Mouse (Mus musculus) midbrain, embryonic 12.5 days (tissue): Measurements from ENCODE around the gene Lhx3. TPM values are rescaled to one million over a fixed set of nuclear protein-coding genes. Genes with fewer than 3 reads are reported as not detected.

ENCODE experiments used
- ATAC-seq: fragments of 200-750 bp; cut with Nextera tagmentation; 2 replicates; pipeline ENCODE4 v1.8.0; 2017; ENCODE audit warnings: low read depth, moderate TSS enrichment, moderate library complexity; ENCODE audit not compliant: low FRiP score
- H3K27ac ChIP-seq: fragments of 300-500 bp; sonication (generic); replicated peaks from 2 replicates; pipeline ENCODE4 v1.5.1; 2016; ENCODE audit warnings: mild to moderate bottlenecking
- H3K27me3 ChIP-seq: fragments of 300-500 bp; sonication (generic); 2 replicates; pipeline ENCODE4 v1.6.1; 2016; ENCODE audit warnings: mild to moderate bottlenecking
- H3K36me3 ChIP-seq: fragments of 300-500 bp; sonication (generic); 2 replicates; pipeline ENCODE4 v1.6.1; 2016
- H3K4me1 ChIP-seq: fragments of 300-500 bp; sonication (generic); 2 replicates; pipeline ENCODE4 v1.6.1; 2016
- H3K4me2 ChIP-seq: fragments of 300-500 bp; sonication (generic); replicated peaks from 2 replicates; pipeline ENCODE4 v1.6.1; 2016; ENCODE audit warnings: mild to moderate bottlenecking, moderate library complexity
- H3K4me3 ChIP-seq: fragments of 300-500 bp; sonication (generic); 2 replicates; pipeline ENCODE4 v1.5.1; 2016; ENCODE audit warnings: mild to moderate bottlenecking
- H3K9ac ChIP-seq: fragments of 300-500 bp; sonication (generic); replicated peaks from 2 replicates; pipeline ENCODE4 v1.6.1; 2016; ENCODE audit warnings: mild to moderate bottlenecking, moderate library complexity
- H3K9me3 ChIP-seq: fragments of 300-500 bp; sonication (generic); 2 replicates; pipeline ENCODE4 v1.6.1; 2016; ENCODE audit warnings: mild to moderate bottlenecking
- WGBS: fragments of 180-500 bp; shearing (Covaris S2); methylation state at CpG from one replicate; pipeline ENCODE4 v1.1.7; 2016; 5-methylcytosine and 5-hydroxymethylcytosine counted together
- polyA plus RNA-seq: library from polyadenylated mRNA; unstranded; fragments of >200 nt; fragmentation: Nextera tagmentation; extraction: Ambion mirVana; gene quantifications from 2 replicates; pipeline ENCODE4 v1.2.1, GENCODE M21; 2016

Lhx3 gene
- polyA plus RNA-seq, 1 experiment from 2014 or later = 0.10 TPM

DNA sequence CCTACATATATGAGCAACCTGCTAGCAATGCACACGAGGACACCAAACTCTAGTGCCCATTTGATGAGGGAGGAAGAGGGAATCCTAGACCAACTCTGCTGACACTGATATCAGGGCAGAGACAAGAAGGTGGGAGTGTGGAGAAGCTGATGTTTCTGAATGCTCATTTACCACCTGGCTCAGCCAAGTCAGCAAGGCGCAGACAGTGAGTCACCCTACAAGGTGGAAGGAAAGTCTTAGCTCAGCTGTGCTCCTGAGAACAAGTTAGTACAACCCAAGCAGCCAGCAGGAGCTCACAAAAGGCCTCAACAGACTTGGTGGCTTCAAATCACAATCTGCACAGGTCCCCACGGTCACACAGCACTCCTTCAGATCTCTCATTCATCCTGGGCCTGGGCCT is 23.3 kb upstream of the Lhx3 start:
- no peaks in the 10 kb centered on the region for H3K9me3 ChIP-seq
- no peaks in the 10 kb centered on the region for H3K27me3 ChIP-seq
- no peaks in the 10 kb centered on the region for H3K36me3 ChIP-seq
- H3K4me1 ChIP-seq = peaks cover 15% of the 10 kb centered on the region
- 76% methylated on average over 3 of the region's 3 CpGs for whole genome bisulfite sequencing
- no peak overlapping the region for H3K4me3 ChIP-seq
- H3K9ac ChIP-seq = no peak overlapping the region
- no peak for ATAC-seq
- no peak overlapping the region for H3K4me2 ChIP-seq
- no peak overlapping the region for H3K27ac ChIP-seq

DNA sequence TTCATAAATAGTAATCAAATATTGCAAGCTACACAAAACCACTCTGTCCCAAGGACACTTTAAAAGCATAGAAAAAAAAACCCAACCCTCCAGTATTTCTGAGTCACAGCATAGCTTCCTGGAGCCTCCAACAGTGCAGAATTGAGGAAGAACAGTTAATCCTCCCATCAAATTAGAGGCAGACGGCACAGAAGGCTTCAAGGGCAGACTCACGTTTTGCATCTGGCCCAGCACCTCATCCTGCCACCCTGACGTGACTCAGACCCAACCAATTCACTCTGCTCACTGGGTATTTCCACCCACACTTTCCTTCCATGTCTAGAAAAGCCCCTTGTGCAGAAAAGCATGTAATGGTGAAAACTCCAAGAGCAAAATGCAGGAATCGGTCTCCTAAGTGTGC is 22.2 kb upstream of the Lhx3 start:
- H3K4me1 ChIP-seq = peaks cover 6% of the 10 kb centered on the region; the same call in 1 of the 2 replicates
- H3K4me3 ChIP-seq = no peak overlapping the region
- H3K9me3 ChIP-seq = no peaks in the 10 kb centered on the region
- no peak overlapping the region for H3K4me2 ChIP-seq
- no peak overlapping the region for H3K27ac ChIP-seq
- H3K9ac ChIP-seq = no peak overlapping the region
- WGBS = 65% methylated on average over 4 of the region's 4 CpGs
- no peaks in the 10 kb centered on the region for H3K36me3 ChIP-seq
- ATAC-seq = no peak
- H3K27me3 ChIP-seq = no peaks in the 10 kb centered on the region

DNA sequence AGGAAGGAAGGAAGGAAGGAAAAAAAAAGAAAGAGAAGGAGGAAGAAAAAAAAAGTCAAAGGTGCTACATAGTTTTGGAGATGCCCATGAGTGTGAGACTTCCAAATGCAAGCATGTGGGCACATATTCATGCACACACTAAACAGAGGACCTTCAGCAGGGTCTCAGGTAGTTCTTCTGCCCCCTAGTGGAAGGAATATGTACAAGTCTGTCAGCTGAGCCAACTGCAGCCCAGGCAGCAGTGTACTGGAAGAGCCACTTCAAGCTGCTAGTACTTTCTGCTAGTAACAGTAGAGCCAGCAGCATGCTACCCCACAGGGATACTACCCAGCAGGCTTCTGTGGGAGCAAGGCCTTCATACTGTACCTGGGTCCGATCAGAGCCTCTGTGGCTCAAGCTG is 19.7 kb upstream of the Lhx3 start:
- peak; percentile 72; the same call in 1 of the 2 replicates for ATAC-seq
- no peak overlapping the region for H3K27ac ChIP-seq
- H3K9ac ChIP-seq = no peak overlapping the region
- H3K4me2 ChIP-seq = no peak overlapping the region
- peaks cover 23% of the 10 kb centered on the region for H3K36me3 ChIP-seq
- WGBS = 76% methylated on average over 1 of the region's 1 CpGs
- no peaks in the 10 kb centered on the region for H3K27me3 ChIP-seq
- H3K9me3 ChIP-seq = no peaks in the 10 kb centered on the region
- no peak overlapping the region for H3K4me3 ChIP-seq
- H3K4me1 ChIP-seq = no peaks in the 10 kb centered on the region

DNA sequence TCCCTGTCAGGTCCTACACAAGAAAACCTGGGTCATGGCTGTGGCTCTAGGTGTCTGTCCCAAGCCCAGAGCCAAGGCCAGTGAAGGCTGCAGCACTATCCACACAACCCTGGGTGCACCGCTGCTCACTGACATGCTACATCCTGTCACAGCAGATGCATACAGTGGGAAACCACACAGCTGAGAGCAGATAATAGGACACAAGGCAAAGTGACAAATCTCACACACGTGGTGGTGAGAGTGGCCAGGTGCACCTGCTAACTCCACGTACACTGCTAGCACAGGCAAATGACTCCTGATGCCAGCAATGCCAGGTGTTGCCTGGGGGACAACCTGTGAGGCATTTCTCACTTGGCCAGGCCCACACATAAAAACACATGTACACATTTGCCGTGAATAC is 17.2 kb upstream of the Lhx3 start:
- no peak overlapping the region for H3K4me3 ChIP-seq
- H3K9ac ChIP-seq = no peak overlapping the region
- ATAC-seq = no peak
- H3K4me1 ChIP-seq = no peaks in the 10 kb centered on the region
- H3K4me2 ChIP-seq = no peak overlapping the region
- WGBS = 91% methylated on average over 4 of the region's 4 CpGs
- H3K27ac ChIP-seq = no peak overlapping the region
- no peaks in the 10 kb centered on the region for H3K27me3 ChIP-seq
- no peaks in the 10 kb centered on the region for H3K9me3 ChIP-seq
- H3K36me3 ChIP-seq = peaks cover 48% of the 10 kb centered on the region

DNA sequence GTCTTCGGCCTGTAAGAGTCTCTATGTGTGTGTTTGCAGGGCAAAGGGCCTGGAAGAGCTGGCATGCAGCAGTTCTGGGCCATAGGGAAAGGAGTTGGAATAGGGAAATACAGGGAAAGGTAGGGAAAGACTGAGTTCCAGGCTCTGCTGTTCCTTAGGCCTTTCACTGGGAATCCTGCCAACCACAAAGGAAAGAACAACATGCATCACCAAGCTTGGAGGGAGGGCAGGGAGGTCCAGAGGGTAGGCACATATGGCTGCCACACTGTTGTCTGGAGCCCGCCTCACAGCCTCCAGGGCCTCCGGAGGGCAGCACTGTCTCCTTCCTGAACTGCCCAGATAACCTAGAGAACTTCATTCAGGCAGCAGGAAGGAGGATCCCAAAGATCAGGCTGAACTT is 15.9 kb upstream of the Lhx3 start:
- no peak overlapping the region for H3K4me2 ChIP-seq
- no peaks in the 10 kb centered on the region for H3K27me3 ChIP-seq
- no peaks in the 10 kb centered on the region for H3K9me3 ChIP-seq
- ATAC-seq = no peak
- no peak overlapping the region for H3K27ac ChIP-seq
- 83% methylated on average over 3 of the region's 3 CpGs for WGBS
- H3K9ac ChIP-seq = no peak overlapping the region
- no peak overlapping the region for H3K4me3 ChIP-seq
- no peaks in the 10 kb centered on the region for H3K4me1 ChIP-seq
- peaks cover 60% of the 10 kb centered on the region for H3K36me3 ChIP-seq

DNA sequence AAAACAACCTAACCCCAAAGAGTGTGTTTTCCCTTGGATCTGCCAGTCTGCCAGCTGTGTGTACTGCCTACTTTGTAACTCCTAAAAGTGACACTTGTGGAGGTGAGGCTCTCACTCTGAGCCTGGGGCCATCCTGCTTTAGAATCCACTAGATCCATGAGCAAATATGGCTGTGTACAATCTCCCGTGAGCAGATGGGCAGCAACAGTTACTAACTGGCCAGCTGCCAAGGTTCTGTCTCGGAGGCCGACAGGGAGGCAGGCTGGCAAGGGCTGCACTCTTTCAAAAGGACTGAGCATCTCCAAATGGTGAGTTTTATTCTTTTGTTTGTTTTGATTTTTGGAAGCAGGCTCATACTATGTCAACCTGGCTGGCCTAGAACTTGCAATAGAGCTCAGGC is 6.4 kb upstream of the Lhx3 start:
- 58% methylated on average over 3 of the region's 3 CpGs for WGBS
- H3K27me3 ChIP-seq = no peaks in the 10 kb centered on the region
- no peak overlapping the region for H3K4me2 ChIP-seq
- H3K36me3 ChIP-seq = peaks cover 86% of the 10 kb centered on the region
- no peak overlapping the region for H3K27ac ChIP-seq
- no peak for ATAC-seq
- no peak overlapping the region for H3K4me3 ChIP-seq
- H3K4me1 ChIP-seq = peaks cover 6% of the 10 kb centered on the region
- H3K9me3 ChIP-seq = no peaks in the 10 kb centered on the region
- H3K9ac ChIP-seq = no peak overlapping the region

DNA sequence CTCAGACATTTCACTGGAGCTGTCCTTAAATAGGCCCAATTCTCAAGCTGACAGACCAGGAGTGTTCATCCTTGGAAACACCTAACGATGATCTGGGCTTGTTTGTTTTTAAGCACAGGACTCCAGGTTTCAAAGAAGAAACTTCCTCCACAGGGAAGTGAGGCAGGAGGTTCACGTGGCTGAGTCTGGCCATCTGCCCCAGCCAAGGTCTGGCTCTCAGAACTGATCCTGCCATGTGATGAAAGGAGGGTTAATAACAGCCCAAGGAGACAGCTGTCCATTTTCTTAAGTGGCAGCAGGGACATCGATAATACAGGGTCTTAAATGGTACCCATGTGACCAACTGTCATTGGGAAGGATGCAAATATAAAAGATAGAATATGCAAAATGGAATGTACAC is 1.5 kb upstream of the Lhx3 start:
- no peaks in the 10 kb centered on the region for H3K9me3 ChIP-seq
- H3K4me1 ChIP-seq = peaks cover 31% of the 10 kb centered on the region
- no peak overlapping the region for H3K27ac ChIP-seq
- H3K9ac ChIP-seq = no peak overlapping the region
- H3K4me2 ChIP-seq = no peak overlapping the region
- peaks cover 52% of the 10 kb centered on the region for H3K36me3 ChIP-seq
- no peak overlapping the region for H3K4me3 ChIP-seq
- H3K27me3 ChIP-seq = peaks cover 42% of the 10 kb centered on the region
- ATAC-seq = no peak
- WGBS = 79% methylated on average over 3 of the region's 3 CpGs

DNA sequence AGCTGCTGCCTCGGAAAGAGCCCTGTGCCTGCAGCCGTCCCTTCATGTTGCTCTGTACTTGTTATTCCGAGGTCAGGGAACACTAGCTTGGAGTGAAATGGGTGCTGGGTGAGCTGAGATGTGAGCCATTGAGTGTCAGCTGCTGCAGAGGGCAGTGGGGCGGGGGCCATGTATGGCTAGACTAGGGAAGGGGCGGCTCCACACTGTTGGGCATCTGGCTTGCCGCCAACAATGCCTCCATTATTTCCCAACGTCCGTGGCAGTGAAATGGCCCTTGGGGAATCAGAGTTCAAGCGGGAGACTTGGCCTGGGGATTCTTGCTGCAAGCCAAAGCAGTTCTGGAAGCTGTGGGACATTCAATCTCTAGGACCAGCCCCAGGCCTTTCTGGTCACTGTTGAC is 530 bp downstream of the Lhx3 start:
- no peak overlapping the region for H3K4me2 ChIP-seq
- WGBS = 5% methylated on average over 9 of the region's 9 CpGs
- H3K9me3 ChIP-seq = no peaks in the 10 kb centered on the region
- H3K9ac ChIP-seq = no peak overlapping the region
- no peak overlapping the region for H3K4me3 ChIP-seq
- H3K27me3 ChIP-seq = peaks cover 62% of the 10 kb centered on the region
- peaks cover 33% of the 10 kb centered on the region for H3K36me3 ChIP-seq
- ATAC-seq = no peak
- H3K4me1 ChIP-seq = peaks cover 33% of the 10 kb centered on the region
- H3K27ac ChIP-seq = 0 out of 2 replicates have a peak overlapping the region, but pooled peaks have one; percentile 15

DNA sequence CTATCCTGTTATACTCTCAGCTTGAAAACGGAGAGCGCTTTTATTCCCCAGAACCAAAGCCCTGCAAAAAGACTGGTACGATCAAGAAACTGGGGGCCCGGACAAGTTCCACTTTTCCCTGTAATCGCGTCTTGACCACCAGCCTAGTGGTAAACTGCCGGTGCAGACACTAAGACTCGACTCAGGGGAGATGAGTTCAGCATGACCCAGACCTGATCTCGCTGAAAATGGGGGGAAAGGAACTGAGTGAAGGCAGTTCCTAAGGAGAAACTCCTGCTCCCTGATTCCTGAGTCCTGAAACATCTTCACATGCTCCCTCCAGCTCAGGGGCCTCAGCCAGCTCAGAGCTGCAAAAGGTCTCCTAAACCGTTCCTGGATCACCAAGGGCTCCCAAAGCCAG is 2.3 kb downstream of the Lhx3 start:
- Histone ChIP-seq H3K27me3 (peaks cover 80% of the 10 kb centered on the region), H3K4me2 (no peak overlapping the region; the same call in 1 of the 2 replicates), H3K4me3 (0 out of 2 replicates have a peak overlapping the region, but pooled peaks have one; percentile 30), H3K4me1 (peaks cover 38% of the 10 kb centered on the region), H3K27ac (no peak overlapping the region), H3K36me3 (peaks cover 15% of the 10 kb centered on the region), H3K9me3 (no peaks in the 10 kb centered on the region), H3K9ac (no peak overlapping the region)
- no peak for ATAC-seq
- 11% methylated on average over 10 of the region's 10 CpGs for WGBS

DNA sequence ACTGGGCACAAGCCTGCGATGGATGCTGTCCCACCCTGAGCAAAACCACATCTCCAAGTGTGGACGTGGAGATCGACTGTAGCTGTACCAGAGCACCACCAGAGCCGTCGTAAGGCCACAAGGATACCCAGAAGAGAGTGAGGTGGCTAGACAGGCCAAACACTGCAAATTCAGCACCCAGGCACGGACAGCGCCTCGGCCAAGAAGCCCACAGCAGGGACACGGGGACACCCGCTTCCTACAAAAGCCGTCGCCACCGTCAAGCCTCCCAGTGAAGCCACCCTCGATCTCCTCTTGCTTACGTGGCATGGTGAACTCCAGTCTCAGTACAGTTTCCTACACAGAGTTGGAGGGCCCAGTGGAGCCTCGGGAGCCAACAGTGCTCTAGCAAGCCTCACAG is 3.0 kb downstream of the Lhx3 start:
- no peak for ATAC-seq
- Histone ChIP-seq H3K36me3 (peaks cover 10% of the 10 kb centered on the region), H3K4me3 (no peak overlapping the region), H3K9ac (no peak overlapping the region), H3K27me3 (peaks cover 87% of the 10 kb centered on the region), H3K9me3 (no peaks in the 10 kb centered on the region), H3K4me2 (no peak overlapping the region), H3K4me1 (peaks cover 38% of the 10 kb centered on the region), H3K27ac (no peak overlapping the region)
- WGBS = 1% methylated on average over 16 of the region's 16 CpGs

DNA sequence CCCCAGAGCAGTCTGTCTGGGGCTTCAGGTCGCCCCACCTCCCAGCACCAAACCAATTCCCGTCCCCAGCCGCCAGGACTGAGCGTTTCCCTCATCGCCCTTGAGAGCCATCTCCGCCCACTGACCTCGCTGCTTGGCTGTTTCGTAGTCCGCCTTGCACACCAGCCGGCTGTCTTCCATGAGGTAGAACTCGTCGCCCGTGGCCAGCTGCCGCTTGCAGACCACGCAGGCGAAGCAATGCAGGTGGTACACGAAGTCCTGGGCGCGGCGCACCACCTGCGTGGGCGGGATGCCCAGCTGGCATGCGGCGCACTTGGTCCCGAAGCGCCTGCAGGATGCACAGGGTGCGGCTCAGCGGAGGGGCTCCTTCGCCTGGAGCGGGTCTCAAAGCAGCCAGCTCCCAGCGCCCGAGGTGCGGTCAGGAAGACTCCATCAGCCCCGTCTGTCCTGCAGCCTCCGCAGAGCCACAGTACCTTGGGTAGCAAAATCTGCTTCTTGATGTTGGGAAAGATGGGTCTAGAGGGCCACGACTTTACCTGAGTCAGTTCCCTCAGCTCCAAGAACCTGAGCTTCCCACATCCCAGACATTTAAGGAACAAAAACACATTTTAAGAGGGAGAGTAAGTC is 5.1 kb downstream of the Lhx3 start:
- Histone ChIP-seq H3K4me1 (peaks cover 42% of the 10 kb centered on the region), H3K4me3 (0 out of 2 replicates have a peak overlapping the region, but pooled peaks have one; percentile 10), H3K27me3 (peaks cover 100% of the 10 kb centered on the region), H3K9ac (no peak overlapping the region), H3K4me2 (0 out of 2 replicates have a peak overlapping the region, but pooled peaks have one; percentile 5), H3K36me3 (no peaks in the 10 kb centered on the region), H3K9me3 (no peaks in the 10 kb centered on the region), H3K27ac (no peak overlapping the region)
- WGBS = 2% methylated on average over 36 of the region's 36 CpGs
- ATAC-seq = no peak

DNA sequence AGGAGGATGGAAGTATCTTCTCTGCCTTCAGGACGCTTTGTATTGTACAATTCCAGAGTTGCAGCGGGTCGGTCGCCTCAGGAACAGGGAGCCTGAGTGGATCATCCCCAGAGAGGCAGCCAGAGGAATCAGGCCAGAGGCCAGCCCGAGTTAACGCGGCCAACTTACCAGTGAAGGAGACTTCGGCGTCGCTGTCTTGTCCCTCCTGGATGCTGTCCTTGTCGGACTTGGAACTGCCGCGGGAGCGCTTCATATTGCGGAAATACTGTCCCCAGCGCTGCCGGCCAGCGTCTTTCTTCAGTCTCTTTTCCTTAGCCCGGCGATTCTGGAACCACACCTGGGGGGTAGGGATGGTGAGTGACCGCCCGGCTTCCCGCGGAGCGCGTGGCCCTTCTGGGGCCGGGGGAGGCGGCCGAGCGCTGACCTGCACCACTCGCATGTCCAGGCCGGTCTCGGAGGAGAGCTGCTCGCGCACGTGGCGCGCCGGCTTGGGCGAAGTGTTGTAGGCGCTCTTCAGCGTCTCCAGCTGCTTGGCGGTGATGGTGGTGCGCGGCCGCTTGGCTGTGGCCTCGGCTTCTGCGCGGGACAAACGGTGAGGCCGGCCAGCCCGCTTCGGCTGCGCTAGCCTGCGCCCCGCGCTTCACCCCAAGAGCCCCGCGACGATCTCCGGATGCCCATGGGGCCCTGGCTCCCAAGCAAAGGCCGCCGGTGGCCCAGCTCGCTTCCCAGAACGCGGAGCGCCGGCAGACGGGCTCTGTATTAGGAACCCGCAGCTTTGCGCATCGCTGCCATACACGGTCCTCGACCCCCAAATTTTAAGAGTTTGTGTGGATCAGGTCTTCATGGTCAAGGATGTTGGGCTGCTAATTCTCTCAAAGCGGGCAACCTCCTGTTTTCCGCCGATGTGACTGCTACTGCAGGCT is 5.9 kb downstream of the Lhx3 start:
- H3K36me3 ChIP-seq = no peaks in the 10 kb centered on the region
- no peak overlapping the region for H3K9ac ChIP-seq
- H3K4me2 ChIP-seq = peak overlapping the region; percentile 12; the same call in 1 of the 2 replicates
- no peak for ATAC-seq
- peaks cover 37% of the 10 kb centered on the region for H3K4me1 ChIP-seq
- H3K9me3 ChIP-seq = no peaks in the 10 kb centered on the region
- peak overlapping the region; percentile 2 for H3K4me3 ChIP-seq
- H3K27me3 ChIP-seq = peaks cover 100% of the 10 kb centered on the region
- H3K27ac ChIP-seq = no peak overlapping the region
- WGBS = under 1% methylated on average over 77 of the region's 77 CpGs
